Mouse (Mus musculus) T-helper 2 cell (primary cell): ENCODE measurements at regions not wholly inside any gene's neighbourhood (a gene's known extent, or its start where the extent isn't known, plus 50 kb on each side); places are given as distances from the start of the nearest gene placed in this dataset.

Experiments used
- in situ Hi-C: fragments of 300-600 bp; cut with MboI, MseI; formaldehyde crosslinking; loops from one replicate; pipeline ENCODE4 v1.15.1; 2025; ENCODE audit warnings: high pct_unique_total_duplicates

- in situ Hi-C loops: no loop called here
Observed at GRCm38 (mm10) chr10:30265129-30265528, 64.8 kb upstream of the Cenpw start.

- in situ Hi-C loops: no loop called here
Observed at GRCm38 (mm10) chr10:30259716-30260115, 59.4 kb upstream of the Cenpw start.

GRCm38 (mm10) chr10:30257889-30258288 is 57.5 kb upstream of the Cenpw start:
- in situ Hi-C loops: no loop called here
